Mouse (Mus musculus) heart, embryonic 14.5 days (tissue): ENCODE data around the gene Ccr7. TPM values are rescaled to one million over a fixed set of nuclear protein-coding genes. Genes with fewer than 3 reads are reported as not detected.

Source experiments
- ATAC-seq: fragments of 200-750 bp; cut with Nextera tagmentation; 2 replicates; pipeline ENCODE4 v1.8.0; 2017; ENCODE audit warnings: low read depth, moderate TSS enrichment; ENCODE audit not compliant: insufficient number of reproducible peaks, insufficient read depth, low FRiP score
- H3K27ac ChIP-seq, 2 experiments: fragments of 200-500 bp in 1 of 2; fragments of 300-500 bp in 1 of 2; sonication (generic) in 1 of 2; replicated peaks in 1 of 2; 2 replicates each; pipeline ENCODE4 v1.5.1; 2012 to 2014; ENCODE audit warnings: low read depth in 2 of 2, low read length in 2 of 2, control low read depth in 1 of 2, mild to moderate bottlenecking in 1 of 2, mixed read lengths in 1 of 2; ENCODE audit not compliant: control insufficient read depth in 1 of 2, insufficient read depth in 1 of 2
- H3K27me3 ChIP-seq: fragments of 300-500 bp; sonication (generic); 2 replicates; pipeline ENCODE4 v1.6.1; 2014; ENCODE audit warnings: mild to moderate bottlenecking, low read length, control low read depth; ENCODE audit not compliant: control insufficient read depth, insufficient read depth
- H3K36me3 ChIP-seq: fragments of 300-500 bp; sonication (generic); 2 replicates; pipeline ENCODE4 v1.6.1; 2014; ENCODE audit warnings: mild to moderate bottlenecking, control low read depth, low read length, mixed read lengths; ENCODE audit not compliant: control insufficient read depth, insufficient read depth
- H3K4me1 ChIP-seq, 2 experiments: fragments of 200-500 bp in 1 of 2; fragments of 300-500 bp in 1 of 2; sonication (generic) in 1 of 2; 2 replicates each; pipeline ENCODE4 v1.6.1; 2012 to 2014; ENCODE audit warnings: low read length in 2 of 2, control low read depth in 1 of 2, mixed read lengths in 1 of 2; ENCODE audit not compliant: control insufficient read depth in 2 of 2, insufficient read depth in 2 of 2
- H3K4me2 ChIP-seq: fragments of 300-500 bp; sonication (generic); 2 replicates; pipeline ENCODE4 v1.6.1; 2014; ENCODE audit warnings: mild to moderate bottlenecking, low read length
- H3K4me3 ChIP-seq, 2 experiments: fragments of 200-500 bp in 1 of 2; fragments of 300-500 bp in 1 of 2; sonication (generic) in 1 of 2; 2 replicates each; pipeline ENCODE4 v1.5.1; 2012 to 2014; ENCODE audit warnings: low read length in 2 of 2, mild to moderate bottlenecking in 2 of 2, control low read depth in 1 of 2, low read depth in 1 of 2, moderate library complexity in 1 of 2; ENCODE audit not compliant: control insufficient read depth in 1 of 2, insufficient read depth in 1 of 2
- H3K9ac ChIP-seq: fragments of 300-500 bp; sonication (generic); 2 replicates; pipeline ENCODE4 v1.6.1; 2014; ENCODE audit warnings: mild to moderate bottlenecking, low read length
- H3K9me3 ChIP-seq: fragments of 300-500 bp; sonication (generic); 2 replicates; pipeline ENCODE4 v1.6.1; 2016; ENCODE audit warnings: low read length, control low read depth; ENCODE audit not compliant: control insufficient read depth
- whole genome bisulfite sequencing: fragments of 180-500 bp; shearing (Covaris S2); extraction: QIAGEN DNeasy Blood & Tissue Kit; methylation state at CpG from one replicate; pipeline ENCODE4 v1.1.7; 2014; 5-methylcytosine and 5-hydroxymethylcytosine counted together
- polyA plus RNA-seq: library from polyadenylated mRNA; unstranded; fragments of >200 nt; fragmentation: Nextera tagmentation; extraction: Ambion mirVana; gene quantifications from 2 replicates; pipeline ENCODE4 v1.2.1, GENCODE M21; 2014

Ccr7 gene
- polyA plus RNA-seq, 1 experiment from 2014 or later, result 0.16 TPM

DNA sequence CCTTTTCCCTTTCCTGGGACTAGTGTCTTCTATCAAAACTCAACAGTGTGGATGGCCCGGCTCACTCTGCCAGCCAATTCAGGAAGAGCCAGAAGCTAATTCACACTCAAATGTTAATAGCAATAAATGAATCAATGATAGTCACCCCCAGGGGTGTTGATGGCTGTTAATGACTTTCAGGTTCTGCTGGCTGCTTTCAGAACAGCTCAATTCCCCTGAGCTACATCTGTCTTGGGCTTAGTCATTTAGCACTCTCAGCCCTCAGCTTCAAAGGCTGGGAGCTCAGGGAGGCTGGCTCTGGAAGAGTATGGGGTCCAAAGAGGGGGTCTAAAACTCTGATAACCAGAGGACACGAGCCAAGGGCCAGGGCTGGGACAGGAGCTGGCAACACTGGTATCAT, 25.6 kb downstream of the Ccr7 start:
- ATAC-seq, result no peak
- WGBS, result 36% methylated on average over 2 of the region's 2 CpGs
- Histone ChIP-seq H3K27me3 (no peaks in the 10 kb centered on the region), H3K9ac (no peak overlapping the region), H3K36me3 (no peaks in the 10 kb centered on the region), H3K4me3 (no peak overlapping the region), H3K9me3 (no peaks in the 10 kb centered on the region), H3K4me1 (peaks cover 43 to 49% of the 10 kb centered on the region in 2 experiments), H3K4me2 (no peak overlapping the region), H3K27ac (no peak overlapping the region)

DNA sequence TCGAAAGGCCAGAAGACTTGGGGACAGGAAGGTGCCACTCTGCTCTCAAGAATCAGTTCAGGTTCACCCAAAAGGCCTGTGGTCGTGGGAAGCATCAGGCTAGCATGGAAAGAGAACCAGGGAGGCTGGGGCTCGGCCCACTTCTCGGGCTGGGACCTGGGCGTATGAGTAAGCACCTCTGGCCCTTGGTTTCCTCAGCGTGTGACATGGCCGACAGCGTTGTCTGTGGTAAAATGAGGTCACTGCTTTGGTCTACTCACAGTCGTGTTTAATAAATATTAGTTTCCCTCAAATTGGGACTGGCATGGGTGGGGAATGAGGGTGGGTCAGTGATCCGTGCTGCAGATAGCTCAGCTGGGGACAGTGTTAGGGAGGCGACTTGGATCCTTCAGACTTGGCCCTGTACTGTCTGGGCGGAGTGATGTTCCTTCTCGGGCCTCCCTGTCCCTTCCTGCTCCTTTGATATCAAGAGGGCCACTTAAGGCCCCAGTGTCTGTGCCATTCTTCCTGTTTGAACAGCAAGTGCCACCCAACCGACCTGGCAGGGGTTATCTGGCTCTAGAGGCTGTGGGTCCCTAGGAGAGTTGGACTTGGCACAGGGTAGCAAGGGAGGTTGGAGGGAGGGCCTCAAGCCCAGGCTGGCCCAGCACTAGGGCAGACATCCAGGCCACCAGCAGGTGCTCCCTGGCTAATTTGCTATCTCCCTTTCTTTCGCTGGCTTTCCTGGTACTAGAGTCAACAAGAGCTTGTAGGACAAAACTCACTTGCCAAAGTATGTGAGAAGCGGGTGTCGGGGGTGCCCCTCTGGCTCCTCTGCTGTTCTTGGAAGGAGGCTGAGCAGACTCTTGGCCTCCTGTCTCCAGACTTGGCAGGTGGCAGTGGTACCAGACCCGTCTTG, 26.8 kb downstream of the Ccr7 start:
- Histone ChIP-seq H3K4me3 (no peak overlapping the region), H3K36me3 (no peaks in the 10 kb centered on the region), H3K9ac (no peak overlapping the region), H3K9me3 (0 out of 2 replicates have a peak, but pooled peaks cover 4% of the 10 kb centered on the region), H3K27me3 (no peaks in the 10 kb centered on the region), H3K4me2 (no peak overlapping the region), H3K4me1 (peaks cover 43 to 48% of the 10 kb centered on the region in 2 experiments), H3K27ac (peak overlapping the region; percentile 69 to 88)
- WGBS, result 72% methylated on average over 18 of the region's 18 CpGs
- ATAC-seq, result no peak

DNA sequence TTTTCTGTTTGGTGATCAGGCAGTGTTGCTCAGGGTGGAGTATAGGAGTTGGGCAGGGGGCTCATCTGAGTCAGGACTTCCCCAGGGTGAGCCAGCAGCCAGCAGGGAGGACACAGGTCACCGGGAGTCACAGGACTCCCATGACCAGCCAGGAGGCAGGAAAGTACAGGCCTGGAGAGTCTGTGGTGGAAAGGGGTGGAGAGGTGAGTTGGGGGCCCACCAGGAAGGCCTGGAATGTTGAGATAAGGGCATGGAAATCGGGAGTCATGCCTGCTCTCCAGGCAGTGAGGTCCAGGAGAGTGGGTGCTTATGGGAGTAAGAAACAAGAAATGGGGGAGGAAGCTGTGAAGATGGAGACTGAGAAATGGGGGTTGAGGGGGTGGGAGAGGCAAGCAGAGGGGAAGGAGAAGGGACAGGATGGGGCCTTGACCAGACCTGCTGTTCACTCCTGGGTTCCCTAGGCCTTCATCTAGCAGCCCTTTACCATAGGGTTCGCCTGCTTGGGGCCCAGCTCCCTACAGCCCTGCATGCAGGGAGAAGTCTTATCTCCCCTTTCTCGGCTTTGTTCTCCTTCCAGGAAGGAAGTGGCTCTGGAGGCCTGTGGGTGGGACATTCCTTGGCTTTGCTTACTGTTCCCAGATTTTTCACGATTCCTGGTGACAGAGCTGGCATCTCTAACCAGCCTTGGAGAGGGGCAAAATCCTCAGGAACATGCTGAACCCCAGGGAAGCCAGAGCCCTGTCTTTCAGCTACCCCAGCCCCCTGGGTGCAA, 28.2 kb downstream of the Ccr7 start:
- 0 out of 2 replicates have a peak, but pooled peaks cover 4% of the 10 kb centered on the region for H3K9me3 ChIP-seq
- no peaks in the 10 kb centered on the region for H3K27me3 ChIP-seq
- ATAC-seq, result peak; percentile 82
- peak overlapping the region; percentile 69 to 88 for H3K27ac ChIP-seq
- peaks cover 34 to 36% of the 10 kb centered on the region in 2 experiments for H3K4me1 ChIP-seq
- 7% methylated on average over 5 of the region's 5 CpGs for WGBS
- no peak overlapping the region for H3K4me3 ChIP-seq
- H3K9ac ChIP-seq, result peak overlapping the region; percentile 44; the same call in 1 of the 2 replicates
- peak overlapping the region; percentile 23; the same call in 1 of the 2 replicates for H3K4me2 ChIP-seq
- H3K36me3 ChIP-seq, result no peaks in the 10 kb centered on the region

DNA sequence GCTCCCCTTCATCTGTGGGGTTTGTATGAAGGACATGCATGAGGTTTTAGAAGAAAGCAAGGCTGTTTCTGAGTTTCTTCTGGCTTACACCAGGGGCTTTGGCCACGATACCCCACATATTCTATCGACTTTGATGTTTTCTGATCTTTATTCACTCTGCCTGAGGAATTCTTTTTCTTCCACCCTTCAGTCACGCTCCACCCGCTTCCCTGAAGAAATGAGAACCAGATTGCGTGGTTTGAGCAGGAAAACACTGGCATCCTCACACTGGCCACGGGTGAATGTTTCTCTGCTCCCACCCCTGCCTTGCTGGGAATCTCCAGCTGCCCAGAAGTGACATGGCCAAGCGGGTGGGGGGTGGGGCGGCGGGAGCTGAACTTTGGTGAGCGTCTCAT, 30.2 kb downstream of the Ccr7 start:
- H3K4me3 ChIP-seq, result no peak overlapping the region
- H3K4me1 ChIP-seq, result peaks cover 34 to 42% of the 10 kb centered on the region in 2 experiments
- no peaks in the 10 kb centered on the region for H3K27me3 ChIP-seq
- H3K4me2 ChIP-seq, result no peak overlapping the region
- no peak overlapping the region for H3K9ac ChIP-seq
- 57% methylated on average over 10 of the region's 10 CpGs for WGBS
- ATAC-seq, result no peak
- no peaks in the 10 kb centered on the region for H3K36me3 ChIP-seq
- H3K27ac ChIP-seq, result no peak overlapping the region
- 0 out of 2 replicates have a peak, but pooled peaks cover 4% of the 10 kb centered on the region for H3K9me3 ChIP-seq

DNA sequence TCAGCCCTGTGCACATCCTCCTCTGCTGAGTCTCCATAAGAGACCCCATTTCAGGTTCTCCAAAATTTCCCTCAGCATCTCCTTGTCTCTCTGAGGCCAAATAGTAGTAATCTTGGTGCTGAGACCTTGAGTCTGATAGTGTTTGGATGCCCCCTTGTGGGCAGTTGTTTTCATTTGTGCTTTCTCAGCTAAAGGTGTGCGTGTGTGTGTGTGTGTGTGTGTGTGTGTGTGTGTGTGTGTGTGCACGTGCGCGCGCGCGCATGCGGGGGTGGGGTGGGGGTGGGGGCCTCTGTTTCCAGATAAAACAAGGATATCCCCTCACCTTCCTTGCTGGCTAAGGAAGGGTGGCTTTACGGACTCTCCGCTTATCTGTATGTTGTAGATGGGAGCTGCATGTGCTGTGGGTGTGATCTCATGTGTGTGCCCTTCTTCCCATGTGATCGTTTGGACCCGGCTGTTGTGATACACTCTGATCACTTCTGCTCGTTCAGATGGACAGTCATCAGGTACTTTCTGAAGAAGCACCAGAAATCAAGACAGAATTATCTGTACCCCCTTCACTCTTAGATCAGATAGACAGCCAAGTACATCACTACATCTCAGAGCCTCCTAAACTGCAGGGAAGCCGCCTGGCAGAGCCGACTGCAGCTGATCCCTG, 30.8 kb downstream of the Ccr7 start:
- Histone ChIP-seq H3K9ac (no peak overlapping the region), H3K27me3 (no peaks in the 10 kb centered on the region), H3K27ac (no peak overlapping the region), H3K4me2 (no peak overlapping the region), H3K9me3 (0 out of 2 replicates have a peak, but pooled peaks cover 4% of the 10 kb centered on the region), H3K4me1 (peaks cover 31 to 42% of the 10 kb centered on the region in 2 experiments), H3K4me3 (no peak overlapping the region), H3K36me3 (no peaks in the 10 kb centered on the region)
- WGBS, result 41% methylated on average over 15 of the region's 15 CpGs
- no peak for ATAC-seq

DNA sequence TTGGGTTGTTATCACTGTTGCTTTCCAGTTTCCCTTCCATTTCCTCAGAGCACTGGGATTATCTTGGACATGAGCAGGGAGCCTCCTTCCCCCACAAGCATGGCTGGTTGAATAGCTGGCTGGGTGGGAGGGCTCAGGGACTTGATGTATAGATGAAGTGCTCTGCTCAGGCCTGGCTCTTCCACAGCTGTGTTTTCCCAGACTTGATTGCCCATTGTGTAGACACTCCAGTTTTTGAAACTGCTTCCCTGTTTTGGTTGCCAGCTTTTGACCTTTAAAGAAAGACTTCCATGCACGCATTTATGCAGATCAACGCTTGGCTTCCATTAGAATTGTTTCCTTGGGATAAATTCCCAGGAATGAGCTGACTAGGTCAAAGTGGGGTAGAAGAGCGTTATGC, 32.2 kb downstream of the Ccr7 start:
- no peak overlapping the region for H3K4me3 ChIP-seq
- H3K4me2 ChIP-seq, result no peak overlapping the region
- 0 out of 2 replicates have a peak, but pooled peaks cover 4% of the 10 kb centered on the region for H3K9me3 ChIP-seq
- ATAC-seq, result no peak
- WGBS, result 76% methylated on average over 3 of the region's 3 CpGs
- no peak overlapping the region for H3K9ac ChIP-seq
- H3K27ac ChIP-seq, result no peak overlapping the region
- H3K4me1 ChIP-seq, result peaks cover 29 to 39% of the 10 kb centered on the region in 2 experiments
- H3K36me3 ChIP-seq, result no peaks in the 10 kb centered on the region
- no peaks in the 10 kb centered on the region for H3K27me3 ChIP-seq

DNA sequence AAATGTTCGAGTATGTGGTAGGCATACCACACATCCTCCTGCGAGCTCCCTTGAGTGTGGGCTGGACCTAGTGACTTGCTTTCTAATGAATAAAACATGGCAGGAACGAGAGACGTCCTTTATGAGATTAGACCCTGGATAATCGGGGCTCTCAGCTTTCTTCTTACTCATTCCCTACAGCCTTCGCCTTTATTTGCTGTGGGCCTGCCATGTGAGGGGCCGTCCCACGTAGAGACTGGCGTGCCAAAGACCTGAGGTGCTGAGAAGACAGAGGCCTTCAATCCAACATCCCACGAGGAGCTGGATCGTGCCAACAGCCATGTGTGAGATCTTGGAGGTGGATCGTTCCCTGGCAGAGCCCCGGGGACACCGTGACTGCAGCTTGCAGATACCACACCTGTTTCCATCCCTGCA, 33.7 kb downstream of the Ccr7 start:
- WGBS, result 65% methylated on average over 14 of the region's 14 CpGs
- Histone ChIP-seq H3K27me3 (no peaks in the 10 kb centered on the region), H3K9ac (no peak overlapping the region), H3K27ac (peak overlapping the region; percentile 67 to 76; a peak in 3 of 4 replicates), H3K4me2 (no peak overlapping the region), H3K4me1 (peaks cover 15 to 24% of the 10 kb centered on the region in 2 experiments), H3K9me3 (0 out of 2 replicates have a peak, but pooled peaks cover 4% of the 10 kb centered on the region), H3K36me3 (no peaks in the 10 kb centered on the region), H3K4me3 (no peak overlapping the region)
- ATAC-seq, result no peak
